Mouse (Mus musculus) stomach, embryonic 15.5 days (tissue): Measurements from ENCODE around the gene Cphx3. TPM values are rescaled to one million over a fixed set of nuclear protein-coding genes. Genes with fewer than 3 reads are reported as not detected.
A peak's percentile ranks its signal among the peaks of the same experiment; 100 is the strongest.
"Not testable (repeated sequence)": the region's sequence is repeated elsewhere in the genome, so short reads cannot be mapped to it uniquely, and the experiment has no call there.

ENCODE experiments used
- ATAC-seq: fragments of 200-750 bp; cut with Nextera tagmentation; 2 replicates; pipeline ENCODE4 v1.8.0; 2017; ENCODE audit warnings: low read depth, moderate number of reproducible peaks, moderate TSS enrichment; ENCODE audit not compliant: insufficient read depth, low FRiP score
- H3K27ac ChIP-seq: fragments of 300-500 bp; sonication (generic); 2 replicates; pipeline ENCODE4 v1.5.1; 2015; ENCODE audit warnings: mild to moderate bottlenecking, inconsistent platforms
- H3K27me3 ChIP-seq: fragments of 300-500 bp; sonication (generic); replicated peaks from 2 replicates; pipeline ENCODE4 v1.6.1; 2015; ENCODE audit warnings: inconsistent platforms
- H3K36me3 ChIP-seq: fragments of 300-500 bp; sonication (generic); 2 replicates; pipeline ENCODE4 v1.6.1; 2015; ENCODE audit warnings: inconsistent platforms
- H3K4me1 ChIP-seq: fragments of 300-500 bp; sonication (generic); 2 replicates; pipeline ENCODE4 v1.6.1; 2015; ENCODE audit warnings: inconsistent platforms
- H3K4me2 ChIP-seq: fragments of 300-500 bp; sonication (generic); 2 replicates; pipeline ENCODE4 v1.6.1; 2015; ENCODE audit warnings: mild to moderate bottlenecking, inconsistent platforms
- H3K4me3 ChIP-seq: fragments of 300-500 bp; sonication (generic); replicated peaks from 2 replicates; pipeline ENCODE4 v1.5.1; 2015; ENCODE audit warnings: inconsistent platforms
- H3K9ac ChIP-seq: fragments of 300-500 bp; sonication (generic); 2 replicates; pipeline ENCODE4 v1.6.1; 2015; ENCODE audit warnings: inconsistent platforms
- H3K9me3 ChIP-seq: fragments of 300-500 bp; sonication (generic); 2 replicates; pipeline ENCODE4 v1.6.1; 2016; ENCODE audit warnings: inconsistent platforms
- WGBS: fragments of 180-500 bp; shearing (Covaris S2); methylation state at CpG from one replicate; pipeline ENCODE4 v1.1.7; 2015; 5-methylcytosine and 5-hydroxymethylcytosine counted together
- polyA plus RNA-seq: library from polyadenylated mRNA; unstranded; fragments of >200 nt; fragmentation: Nextera tagmentation; extraction: Ambion mirVana; gene quantifications from 2 replicates; pipeline ENCODE4 v1.2.1, GENCODE M21; 2015

The Cphx3 gene
- polyA plus RNA-seq, 1 experiment from 2014 or later: not detected

GRCm38 (mm10) chr14:26081216-26081615 lies 881 bp upstream of the Cphx3 start, which contains the start of gene Cphx2:
Gene Cphx2 (plus strand): TSS chr14:26081516.
- H3K9ac ChIP-seq, H3K4me1 ChIP-seq, H3K27ac ChIP-seq, H3K9me3 ChIP-seq, H3K4me3 ChIP-seq, H3K36me3 ChIP-seq, ATAC-seq, H3K4me2 ChIP-seq, H3K27me3 ChIP-seq: not testable (repeated sequence)
- no CpG with 5 or more reads among the region's 6 CpGs for WGBS

GRCm38 (mm10) chr14:26097622-26098021 lies 15.5 kb downstream of the Cphx3 start:
- ATAC-seq, H3K9ac ChIP-seq: not testable (repeated sequence)
- WGBS: no CpG with 5 or more reads among the region's 3 CpGs

GRCm38 (mm10) chr14:26118150-26118549 lies 36.1 kb downstream of the Cphx3 start, which contains the start of gene Duxbl2:
Gene Duxbl2 (plus strand): TSS chr14:26118349.
- H3K27ac ChIP-seq, H3K4me3 ChIP-seq, H3K9ac ChIP-seq, H3K27me3 ChIP-seq, H3K9me3 ChIP-seq, H3K4me1 ChIP-seq, H3K36me3 ChIP-seq, H3K4me2 ChIP-seq: not testable (repeated sequence)
- WGBS: no CpG with 5 or more reads among the region's 7 CpGs
- ATAC-seq: peak; percentile 18; the same call in 1 of the 2 replicates

More at GRCm38 (mm10) chr14:26097622-26098021, 15.5 kb downstream of the Cphx3 start:
- not testable (repeated sequence) for H3K27me3 ChIP-seq, H3K4me1 ChIP-seq, H3K36me3 ChIP-seq, H3K27ac ChIP-seq, H3K9me3 ChIP-seq, H3K4me3 ChIP-seq, H3K4me2 ChIP-seq

- H3K9me3 ChIP-seq, H3K27me3 ChIP-seq, H3K4me2 ChIP-seq, H3K36me3 ChIP-seq, H3K9ac ChIP-seq, H3K4me3 ChIP-seq, H3K27ac ChIP-seq, H3K4me1 ChIP-seq: not testable (repeated sequence)
- no CpG with 5 or more reads among the region's 18 CpGs for WGBS
- ATAC-seq: peak; percentile 35; the same call in 1 of the 2 replicates
Measured at GRCm38 (mm10) chr14:26118550-26119000, 36.5 kb downstream of the Cphx3 start.

GRCm38 (mm10) chr14:26119095-26119494 lies 37.0 kb downstream of the Cphx3 start:
- not testable (repeated sequence) for H3K9ac ChIP-seq, H3K27me3 ChIP-seq, ATAC-seq, H3K4me2 ChIP-seq, H3K4me3 ChIP-seq, H3K36me3 ChIP-seq, H3K9me3 ChIP-seq, H3K4me1 ChIP-seq, H3K27ac ChIP-seq
- no CpG with 5 or more reads among the region's 7 CpGs for WGBS

- H3K27me3 ChIP-seq, ATAC-seq: not testable (repeated sequence)
- no CpG with 5 or more reads among the region's 2 CpGs for WGBS
Measured at GRCm38 (mm10) chr14:26147095-26147494, 65.0 kb downstream of the Cphx3 start.

GRCm38 (mm10) chr14:26156032-26156431 lies 73.9 kb downstream of the Cphx3 start:
- not testable (repeated sequence) for H3K27ac ChIP-seq, H3K9me3 ChIP-seq, ATAC-seq, H3K4me1 ChIP-seq, H3K9ac ChIP-seq, H3K36me3 ChIP-seq, H3K4me3 ChIP-seq, H3K27me3 ChIP-seq, H3K4me2 ChIP-seq
- WGBS: no CpG with 5 or more reads among the region's 7 CpGs

More at GRCm38 (mm10) chr14:26147095-26147494, 65.0 kb downstream of the Cphx3 start:
- not testable (repeated sequence) for H3K9me3 ChIP-seq, H3K9ac ChIP-seq, H3K4me3 ChIP-seq, H3K4me2 ChIP-seq, H3K27ac ChIP-seq, H3K4me1 ChIP-seq, H3K36me3 ChIP-seq

GRCm38 (mm10) chr14:26161156-26161555 lies 79.1 kb downstream of the Cphx3 start:
- no CpG with 5 or more reads among the region's 9 CpGs for WGBS
- not testable (repeated sequence) for ATAC-seq

GRCm38 (mm10) chr14:26162423-26162822 lies 80.3 kb downstream of the Cphx3 start:
- not testable (repeated sequence) for H3K27me3 ChIP-seq, H3K9me3 ChIP-seq, H3K4me2 ChIP-seq, ATAC-seq, H3K9ac ChIP-seq, H3K4me3 ChIP-seq, H3K36me3 ChIP-seq, H3K27ac ChIP-seq, H3K4me1 ChIP-seq
- no CpG with 5 or more reads among the region's 5 CpGs for WGBS

More at GRCm38 (mm10) chr14:26161156-26161555, 79.1 kb downstream of the Cphx3 start:
- H3K4me3 ChIP-seq, H3K4me2 ChIP-seq, H3K36me3 ChIP-seq, H3K27me3 ChIP-seq, H3K9me3 ChIP-seq, H3K27ac ChIP-seq, H3K4me1 ChIP-seq, H3K9ac ChIP-seq: not testable (repeated sequence)

- H3K27me3 ChIP-seq, ATAC-seq, H3K36me3 ChIP-seq, H3K9me3 ChIP-seq, H3K9ac ChIP-seq, H3K4me2 ChIP-seq, H3K27ac ChIP-seq, H3K4me1 ChIP-seq, H3K4me3 ChIP-seq: not testable (repeated sequence)
- no CpG with 5 or more reads among the region's 12 CpGs for WGBS
Measured at GRCm38 (mm10) chr14:26165266-26165665, 83.2 kb downstream of the Cphx3 start.

- no CpG with 5 or more reads among the region's 3 CpGs for WGBS
- H3K4me3 ChIP-seq: not testable (repeated sequence)
Measured at GRCm38 (mm10) chr14:26173955-26174354, 91.9 kb downstream of the Cphx3 start.

GRCm38 (mm10) chr14:26175028-26175427 lies 92.9 kb downstream of the Cphx3 start:
- not testable (repeated sequence) for H3K9me3 ChIP-seq, H3K9ac ChIP-seq, H3K36me3 ChIP-seq, H3K27ac ChIP-seq, ATAC-seq, H3K27me3 ChIP-seq, H3K4me1 ChIP-seq, H3K4me3 ChIP-seq, H3K4me2 ChIP-seq
- no CpG with 5 or more reads among the region's 6 CpGs for WGBS

More at GRCm38 (mm10) chr14:26173955-26174354, 91.9 kb downstream of the Cphx3 start:
- H3K9ac ChIP-seq, H3K27ac ChIP-seq, H3K4me1 ChIP-seq, H3K36me3 ChIP-seq, H3K9me3 ChIP-seq, H3K4me2 ChIP-seq, H3K27me3 ChIP-seq: not testable (repeated sequence)
- ATAC-seq: peak; percentile 65; the same call in 1 of the 2 replicates

GRCm38 (mm10) chr14:26181660-26182059 lies 99.6 kb downstream of the Cphx3 start:
- H3K9ac ChIP-seq, H3K4me1 ChIP-seq, H3K4me3 ChIP-seq, ATAC-seq, H3K27me3 ChIP-seq, H3K9me3 ChIP-seq, H3K36me3 ChIP-seq, H3K27ac ChIP-seq, H3K4me2 ChIP-seq: not testable (repeated sequence)
- WGBS: no CpG with 5 or more reads among the region's 10 CpGs
